Mouse (Mus musculus) brain, adult 2 months (tissue): Measurements from ENCODE around the gene Hist1h2ag.

Experiments
- DNase-seq: peaks from one replicate; pipeline ENCODE4 v3.0.0; 2011; ENCODE audit warnings: low read depth, low spot score

Gene Hist1h2ag

GRCm38 (mm10) chr13:22008707-22009106 is 34.0 kb downstream of the Hist1h2ag start:
- DNase-seq = no peak

- DNase-seq = no peak
Measured at GRCm38 (mm10) chr13:22007872-22008271, 34.9 kb downstream of the Hist1h2ag start.

GRCm38 (mm10) chr13:22007121-22007510 is 35.6 kb downstream of the Hist1h2ag start:
- DNase-seq = no peak

GRCm38 (mm10) chr13:22006334-22007120 is 36.2 kb downstream of the Hist1h2ag start:
- DNase-seq = no peak

GRCm38 (mm10) chr13:22005605-22006333 is 37.0 kb downstream of the Hist1h2ag start:
- DNase-seq = peak; percentile 42

GRCm38 (mm10) chr13:22001823-22002222 is 40.9 kb downstream of the Hist1h2ag start:
- DNase-seq = no peak

GRCm38 (mm10) chr13:22001346-22001745 is 41.4 kb downstream of the Hist1h2ag start:
- DNase-seq = no peak

GRCm38 (mm10) chr13:21999147-21999546 is 43.6 kb downstream of the Hist1h2ag start:
- DNase-seq = no peak

GRCm38 (mm10) chr13:21998412-21998811 is 44.3 kb downstream of the Hist1h2ag start:
- DNase-seq = no peak

- DNase-seq = no peak
Measured at GRCm38 (mm10) chr13:21997821-21998220, 44.9 kb downstream of the Hist1h2ag start.

GRCm38 (mm10) chr13:21997201-21997820 is 45.4 kb downstream of the Hist1h2ag start:
- DNase-seq = no peak

GRCm38 (mm10) chr13:21996840-21997185 is 45.9 kb downstream of the Hist1h2ag start:
- DNase-seq = no peak

- DNase-seq = no peak
Measured at GRCm38 (mm10) chr13:21996101-21996839, 46.5 kb downstream of the Hist1h2ag start.

GRCm38 (mm10) chr13:21995331-21995914 is 47.3 kb downstream of the Hist1h2ag start:
- no peak for DNase-seq

- DNase-seq = no peak
Measured at GRCm38 (mm10) chr13:21994896-21995295, 47.8 kb downstream of the Hist1h2ag start.

- peak; percentile 15 for DNase-seq
Measured at GRCm38 (mm10) chr13:21993957-21994738, 48.6 kb downstream of the Hist1h2ag start.

- DNase-seq = no peak
Measured at GRCm38 (mm10) chr13:21992550-21992949, 50.2 kb downstream of the Hist1h2ag start.
